Mouse (Mus musculus): ENCODE results near the gene Sav1. TPM values are rescaled to one million over a fixed set of nuclear protein-coding genes. Genes with fewer than 3 reads are reported as not detected.

Sav1 gene
- polyA plus RNA-seq, 1 experiment = 23.2 TPM

- H3K36me3 ChIP-seq (ENCODE audit: control insufficient read depth, insufficient read depth) = no peaks in the 10 kb centered on the region
- no peak overlapping the region for H3K4me2 ChIP-seq (ENCODE audit: low read depth)
- no peaks in the 10 kb centered on the region for H3K79me2 ChIP-seq (ENCODE audit: control insufficient read depth, insufficient read depth)
- TF ChIP-seq MYOD1 (IDR thresholded peaks at IDR 0.05; ENCODE audit: control insufficient read depth in 1 of 3, insufficient read length in 2 of 3, low read depth in 2 of 3) (no peak), POLR2A (IDR thresholded peaks at IDR 0.05; ENCODE audit: insufficient read length, low read depth) (no peak), USF1 (IDR thresholded peaks at IDR 0.05; ENCODE audit: low read depth) (peak; percentile 51)
- H3ac ChIP-seq (ENCODE audit: control insufficient read depth, insufficient read length) = no peak overlapping the region
- no peak overlapping the region for H3K4me3 ChIP-seq
- no peaks in the 10 kb centered on the region for H3K27me3 ChIP-seq (ENCODE audit: control insufficient read depth, insufficient read depth, insufficient read length)
Measured at GRCm38 (mm10) chr12:69926716-69927115, 60.1 kb downstream of the Sav1 start.

- Histone ChIP-seq H3ac (ENCODE audit: control insufficient read depth, insufficient read length) (no peak overlapping the region), H3K4me3 (no peak overlapping the region), H3K36me3 (ENCODE audit: control insufficient read depth, insufficient read depth) (no peaks in the 10 kb centered on the region), H3K27me3 (ENCODE audit: control insufficient read depth, insufficient read depth, insufficient read length) (no peaks in the 10 kb centered on the region), H3K79me2 (ENCODE audit: control insufficient read depth, insufficient read depth) (no peaks in the 10 kb centered on the region), H3K4me2 (ENCODE audit: low read depth) (no peak overlapping the region)
- TF ChIP-seq MAX (IDR thresholded peaks at IDR 0.05; ENCODE audit: low read depth) (no peak), E2F4 (IDR thresholded peaks at IDR 0.05; ENCODE audit: insufficient read depth) (no peak), POLR2A (IDR thresholded peaks at IDR 0.05; ENCODE audit: insufficient read length, low read depth) (no peak), TCF3 (IDR thresholded peaks at IDR 0.05; ENCODE audit: insufficient read length, low read depth) (no peak), SRF (IDR thresholded peaks at IDR 0.05; ENCODE audit: control insufficient read depth, insufficient read length, low read depth) (no peak), USF1 (IDR thresholded peaks at IDR 0.05; ENCODE audit: low read depth) (no peak), POLR2AphosphoS2 (IDR thresholded peaks at IDR 0.05; ENCODE audit: insufficient read length, low read depth) (no peak), CEBPB (IDR thresholded peaks at IDR 0.05; ENCODE audit: insufficient read depth, poor library complexity, severe bottlenecking) (no peak), REST (IDR thresholded peaks at IDR 0.05; ENCODE audit: insufficient read depth, insufficient read length) (no peak)
Measured at GRCm38 (mm10) chr12:69924012-69924411, 62.8 kb downstream of the Sav1 start.

- H3ac ChIP-seq (ENCODE audit: control insufficient read depth, insufficient read length) = no peak overlapping the region
- TF ChIP-seq POLR2A (IDR thresholded peaks at IDR 0.05; ENCODE audit: insufficient read length, low read depth) (no peak), REST (IDR thresholded peaks at IDR 0.05; ENCODE audit: insufficient read depth, insufficient read length) (no peak), CEBPB (IDR thresholded peaks at IDR 0.05; ENCODE audit: insufficient read depth, poor library complexity, severe bottlenecking) (no peak), MYOD1 (IDR thresholded peaks at IDR 0.05; ENCODE audit: control insufficient read depth in 1 of 3, insufficient read length in 2 of 3, low read depth in 2 of 3) (no peak), USF1 (IDR thresholded peaks at IDR 0.05; ENCODE audit: low read depth) (no peak), MYOG (IDR thresholded peaks at IDR 0.05; ENCODE audit: control insufficient read depth in 1 of 3, insufficient read depth in 1 of 3, insufficient read length in 2 of 3, low read depth in 2 of 3) (no peak), MAX (IDR thresholded peaks at IDR 0.05; ENCODE audit: low read depth) (no peak), SRF (IDR thresholded peaks at IDR 0.05; ENCODE audit: control insufficient read depth, insufficient read length, low read depth) (no peak)
Measured at GRCm38 (mm10) chr12:69923603-69924002, 63.2 kb downstream of the Sav1 start.

GRCm38 (mm10) chr12:69923128-69923527 is 63.7 kb downstream of the Sav1 start:
- no peak overlapping the region for H3K4me3 ChIP-seq
- H3K79me2 ChIP-seq (ENCODE audit: control insufficient read depth, insufficient read depth) = no peaks in the 10 kb centered on the region
- no peaks in the 10 kb centered on the region for H3K36me3 ChIP-seq (ENCODE audit: control insufficient read depth, insufficient read depth)
- no peaks in the 10 kb centered on the region for H3K27me3 ChIP-seq (ENCODE audit: control insufficient read depth, insufficient read depth, insufficient read length)
- TF ChIP-seq CEBPB (IDR thresholded peaks at IDR 0.05; ENCODE audit: insufficient read depth, poor library complexity, severe bottlenecking) = no peak
- TF ChIP-seq REST (IDR thresholded peaks at IDR 0.05; ENCODE audit: insufficient read depth, insufficient read length) = no peak
- no peak for TF ChIP-seq E2F4 (IDR thresholded peaks at IDR 0.05; ENCODE audit: insufficient read depth)
- no peak for TF ChIP-seq USF1 (IDR thresholded peaks at IDR 0.05; ENCODE audit: low read depth)
- TF ChIP-seq MYOD1 (IDR thresholded peaks at IDR 0.05; ENCODE audit: control insufficient read depth in 1 of 3, insufficient read length in 2 of 3, low read depth in 2 of 3) = no peak
- TF ChIP-seq TCF12 (IDR thresholded peaks at IDR 0.05; ENCODE audit: insufficient read depth, poor library complexity, severe bottlenecking) = no peak
- no peak for TF ChIP-seq TCF3 (IDR thresholded peaks at IDR 0.05; ENCODE audit: insufficient read length, low read depth)
- no peak for TF ChIP-seq MYOG (IDR thresholded peaks at IDR 0.05; ENCODE audit: control insufficient read depth in 1 of 3, insufficient read depth in 1 of 3, insufficient read length in 2 of 3, low read depth in 2 of 3)
- TF ChIP-seq POLR2AphosphoS2 (IDR thresholded peaks at IDR 0.05; ENCODE audit: insufficient read length, low read depth) = no peak
- no peak for TF ChIP-seq MAX (IDR thresholded peaks at IDR 0.05; ENCODE audit: low read depth)
- no peak for TF ChIP-seq SRF (IDR thresholded peaks at IDR 0.05; ENCODE audit: control insufficient read depth, insufficient read length, low read depth)
- TF ChIP-seq POLR2A (IDR thresholded peaks at IDR 0.05; ENCODE audit: insufficient read length, low read depth) = no peak
- no peak overlapping the region for H3K4me2 ChIP-seq (ENCODE audit: low read depth)
- H3ac ChIP-seq (ENCODE audit: control insufficient read depth, insufficient read length) = no peak overlapping the region

More at GRCm38 (mm10) chr12:69923603-69924002, 63.2 kb downstream of the Sav1 start:
- Histone ChIP-seq H3K4me3 (no peak overlapping the region), H3K79me2 (ENCODE audit: control insufficient read depth, insufficient read depth) (no peaks in the 10 kb centered on the region), H3K27me3 (ENCODE audit: control insufficient read depth, insufficient read depth, insufficient read length) (no peaks in the 10 kb centered on the region), H3K4me2 (ENCODE audit: low read depth) (no peak overlapping the region), H3K36me3 (ENCODE audit: control insufficient read depth, insufficient read depth) (no peaks in the 10 kb centered on the region)

- TF ChIP-seq TCF3 (IDR thresholded peaks at IDR 0.05; ENCODE audit: insufficient read length, low read depth) (no peak), MAX (IDR thresholded peaks at IDR 0.05; ENCODE audit: low read depth) (no peak), MYOG (IDR thresholded peaks at IDR 0.05; ENCODE audit: control insufficient read depth in 1 of 3, insufficient read depth in 1 of 3, insufficient read length in 2 of 3, low read depth in 2 of 3) (no peak), MYOD1 (IDR thresholded peaks at IDR 0.05; ENCODE audit: control insufficient read depth in 1 of 3, insufficient read length in 2 of 3, low read depth in 2 of 3) (no peak), E2F4 (IDR thresholded peaks at IDR 0.05; ENCODE audit: insufficient read depth) (no peak), USF1 (IDR thresholded peaks at IDR 0.05; ENCODE audit: low read depth) (no peak), CEBPB (IDR thresholded peaks at IDR 0.05; ENCODE audit: insufficient read depth, poor library complexity, severe bottlenecking) (no peak), SRF (IDR thresholded peaks at IDR 0.05; ENCODE audit: control insufficient read depth, insufficient read length, low read depth) (no peak), REST (IDR thresholded peaks at IDR 0.05; ENCODE audit: insufficient read depth, insufficient read length) (no peak), POLR2A (IDR thresholded peaks at IDR 0.05; ENCODE audit: insufficient read length, low read depth) (no peak), POLR2AphosphoS2 (IDR thresholded peaks at IDR 0.05; ENCODE audit: insufficient read length, low read depth) (no peak), TCF12 (IDR thresholded peaks at IDR 0.05; ENCODE audit: insufficient read depth, poor library complexity, severe bottlenecking) (no peak)
- Histone ChIP-seq H3K36me3 (ENCODE audit: control insufficient read depth, insufficient read depth) (no peaks in the 10 kb centered on the region), H3K4me3 (no peak overlapping the region), H3K27me3 (ENCODE audit: control insufficient read depth, insufficient read depth, insufficient read length) (no peaks in the 10 kb centered on the region), H3ac (ENCODE audit: control insufficient read depth, insufficient read length) (no peak overlapping the region), H3K4me2 (ENCODE audit: low read depth) (no peak overlapping the region), H3K79me2 (ENCODE audit: control insufficient read depth, insufficient read depth) (no peaks in the 10 kb centered on the region)
Measured at GRCm38 (mm10) chr12:69922099-69922498, 64.7 kb downstream of the Sav1 start.

All from myocyte (in vitro differentiated cells).